Mouse (Mus musculus): ENCODE measurements at regions not wholly inside any gene's neighbourhood (a gene's known extent, or its start where the extent isn't known, plus 50 kb on each side); places are given as distances from the start of the nearest gene placed in this dataset.

GRCm38 (mm10) chr11:114331579-114332150 lies 264.8 kb upstream of the Sdk2 start:
- no peak for TF ChIP-seq CTCF (IDR thresholded peaks at IDR 0.05; ENCODE audit: control insufficient read depth, insufficient read depth, insufficient replicate concordance, low read depth, low read length)
- TF ChIP-seq POLR2A (IDR thresholded peaks at IDR 0.05; ENCODE audit: control insufficient read depth, low read depth, low read length): no peak
